Mouse (Mus musculus): ENCODE results near the gene Sox11. TPM values are rescaled to one million over a fixed set of nuclear protein-coding genes. Genes with fewer than 3 reads are reported as not detected.

Gene Sox11
- total RNA-seq, 2 experiments from 2014 or later = 11.0 to 19.4 TPM

DNA sequence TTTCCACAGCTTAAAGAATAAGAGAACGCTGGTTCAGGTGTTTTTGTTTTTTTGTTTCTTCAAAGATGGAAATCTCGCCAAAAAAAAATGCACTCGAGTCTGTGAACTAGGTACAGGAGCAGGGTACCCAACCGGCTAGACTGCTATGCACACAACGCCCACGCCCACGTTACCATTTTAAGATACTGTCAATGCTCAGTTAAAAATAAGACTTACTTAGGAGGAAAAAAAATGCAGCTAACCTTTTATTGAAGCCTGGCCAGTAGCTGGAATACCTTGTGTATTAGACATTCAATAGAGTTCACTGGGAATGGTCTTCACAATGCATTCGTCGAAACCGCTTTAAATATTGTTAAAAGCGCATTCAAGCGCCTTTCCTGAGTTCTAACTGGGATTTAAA is 4.3 kb downstream of the Sox11 start:
- intact Hi-C loops (cut with DNase I) = loop anchor here (2.0 to 10.0 kb wide), 3 partner anchors 203 to 451 kb away; no protein-coding TSS in a partner anchor
- peak in 1 of 2 experiments; percentile 18 for DNase-seq (ENCODE audit: low spot score in 2 of 2)

DNA sequence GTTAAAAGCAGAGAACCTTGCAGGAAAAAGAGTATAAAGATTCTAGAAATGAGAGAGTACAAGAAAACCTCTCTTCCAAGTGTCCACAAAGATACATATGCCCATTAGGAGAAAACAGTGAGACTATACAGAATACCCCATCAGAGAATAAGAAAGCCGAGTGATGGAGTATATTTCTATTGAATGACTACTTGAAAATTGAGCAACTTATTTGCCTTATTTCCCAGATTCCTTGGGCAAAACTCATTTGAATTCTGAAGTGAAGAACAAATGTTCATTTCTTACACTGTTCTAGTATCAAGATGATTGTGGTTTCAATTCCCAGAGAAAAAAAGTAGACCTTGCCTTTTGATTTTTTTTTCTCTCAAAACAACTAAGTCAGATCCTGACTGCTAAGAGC is 4.9 kb downstream of the Sox11 start:
- intact Hi-C loops (cut with DNase I) = loop anchor here (5.0 to 10.0 kb wide), 2 partner anchors 203 to 450 kb away; no protein-coding TSS in a partner anchor
- DNase-seq (ENCODE audit: low spot score in 2 of 2) = no peak

DNA sequence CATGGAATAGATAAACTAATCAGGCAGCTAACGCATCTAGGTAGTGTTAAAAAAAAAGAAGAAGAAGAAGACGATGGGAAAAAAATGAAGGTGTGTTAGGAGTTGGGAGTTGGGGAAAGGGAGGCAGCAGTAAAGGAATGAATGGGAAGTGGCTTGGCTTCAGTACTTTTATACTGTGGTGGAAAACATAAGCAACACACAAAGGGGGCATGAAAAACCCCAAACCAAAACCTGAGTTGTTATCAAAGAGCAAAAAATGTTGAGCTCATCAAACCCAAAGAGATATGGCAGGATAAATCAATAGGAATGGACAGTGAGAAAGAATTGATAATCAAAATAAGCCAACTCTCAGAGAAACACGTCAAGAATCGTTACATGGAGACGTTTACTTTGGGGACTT is 5.6 kb downstream of the Sox11 start:
- intact Hi-C loops (cut with DNase I) = loop anchor here (5.0 to 10.0 kb wide), 2 partner anchors 202 to 450 kb away; no protein-coding TSS in a partner anchor
- DNase-seq (ENCODE audit: low spot score in 2 of 2) = no peak

DNA sequence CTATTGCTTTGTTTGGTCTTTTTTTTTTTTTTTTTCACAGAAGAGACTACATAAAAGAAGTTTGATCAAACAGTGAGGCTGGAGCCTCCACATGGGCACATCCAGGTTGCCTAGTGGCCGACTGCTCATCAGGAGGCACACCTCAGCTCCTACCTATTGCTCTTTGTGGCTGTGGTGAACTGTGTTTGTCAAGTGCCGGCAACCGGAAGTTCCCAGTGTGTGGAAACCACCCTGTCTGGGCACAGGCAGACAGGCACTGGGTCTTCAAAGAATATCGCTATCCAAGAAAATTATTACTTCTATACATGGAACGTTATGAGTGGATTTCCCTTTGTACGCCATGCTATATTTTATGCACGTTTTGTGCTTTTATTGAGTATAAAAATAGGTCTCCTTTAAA is 6.0 kb downstream of the Sox11 start:
- DNase-seq (ENCODE audit: low spot score in 2 of 2) = no peak
- intact Hi-C loops (cut with DNase I) = loop anchor here (5.0 to 10.0 kb wide), 2 partner anchors 202 to 449 kb away; no protein-coding TSS in a partner anchor

DNA sequence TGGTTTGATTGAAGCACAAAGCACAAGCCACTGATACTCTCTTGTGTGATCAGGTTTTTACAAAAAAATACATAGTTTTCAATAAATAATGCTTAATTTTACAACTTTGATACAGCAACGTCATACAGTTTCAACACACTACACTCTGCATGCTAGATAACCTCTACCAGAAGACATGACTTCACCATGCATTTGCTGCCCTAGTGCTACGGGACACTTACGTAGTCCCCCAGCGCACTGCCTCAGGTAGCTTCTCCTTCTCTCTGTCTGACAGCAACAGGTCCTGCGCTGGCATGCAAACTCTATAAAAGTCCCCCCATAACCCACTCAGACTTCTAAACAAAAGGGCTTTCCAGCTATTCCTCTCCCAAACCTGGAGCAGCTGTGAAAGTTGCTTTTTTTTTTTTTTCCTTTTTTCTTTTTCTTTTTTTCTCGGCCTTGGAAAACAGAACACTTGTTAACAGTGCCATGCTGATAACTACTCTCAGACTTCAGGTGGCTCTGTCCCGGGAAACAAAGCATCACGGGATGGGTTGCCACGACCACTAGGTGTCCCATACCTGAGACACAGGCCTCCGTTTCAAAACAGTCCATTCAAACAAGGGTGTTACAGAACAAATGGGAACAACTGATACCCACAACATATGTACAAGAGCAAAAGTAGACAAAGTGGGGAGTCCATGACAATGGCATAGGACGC is 6.9 kb downstream of the Sox11 start:
- no peak for DNase-seq (ENCODE audit: low spot score in 2 of 2)
- intact Hi-C loops (cut with DNase I) = loop anchor here (5.0 to 10.0 kb wide), 2 partner anchors 201 to 448 kb away; no protein-coding TSS in a partner anchor

DNA sequence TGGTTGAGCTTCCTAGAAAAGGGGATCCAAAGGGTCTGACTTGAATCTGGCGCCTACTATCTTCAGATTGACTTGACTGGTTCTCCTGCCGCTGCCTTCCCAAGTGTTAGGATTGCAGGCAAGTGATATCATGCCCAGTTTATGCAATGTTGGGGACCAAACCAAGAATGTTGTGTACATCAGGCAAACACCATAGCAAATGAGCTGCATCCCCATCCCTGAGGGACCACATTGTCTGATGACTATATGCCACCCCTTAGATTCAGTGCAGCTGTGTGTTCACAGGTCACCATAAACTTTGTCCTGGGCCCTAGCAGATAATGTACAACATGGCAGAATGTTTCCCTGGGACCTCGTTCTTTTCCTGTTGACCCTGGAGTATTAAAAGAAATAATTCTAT is 8.8 kb downstream of the Sox11 start:
- intact Hi-C loops (cut with DNase I) = loop anchor here (10.0 kb wide), 1 partner anchor 199 kb away; no protein-coding TSS in a partner anchor
- DNase-seq (ENCODE audit: low spot score in 2 of 2) = no peak

DNA sequence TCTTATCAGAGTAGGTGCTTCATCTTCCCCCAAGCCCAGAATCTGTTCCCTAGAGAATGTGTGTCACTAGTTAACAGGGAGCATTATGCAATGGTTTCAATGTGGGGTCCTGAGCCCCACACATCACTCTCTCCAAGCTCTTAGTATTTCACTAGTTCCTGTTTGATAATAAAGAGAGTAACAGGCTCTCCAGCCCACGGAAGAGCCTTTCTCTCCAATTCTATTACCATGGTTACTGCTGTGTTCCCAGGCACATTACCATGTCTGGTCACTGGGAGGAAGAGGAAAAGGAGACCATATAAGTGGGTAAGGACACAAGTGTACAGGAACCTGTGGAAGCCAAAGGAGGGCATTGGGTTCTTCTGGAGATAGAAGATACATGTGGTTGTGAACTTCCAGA is 19.0 kb downstream of the Sox11 start:
- no peak for DNase-seq (ENCODE audit: low spot score in 2 of 2)
- intact Hi-C loops (cut with DNase I) = no loop called here

DNA sequence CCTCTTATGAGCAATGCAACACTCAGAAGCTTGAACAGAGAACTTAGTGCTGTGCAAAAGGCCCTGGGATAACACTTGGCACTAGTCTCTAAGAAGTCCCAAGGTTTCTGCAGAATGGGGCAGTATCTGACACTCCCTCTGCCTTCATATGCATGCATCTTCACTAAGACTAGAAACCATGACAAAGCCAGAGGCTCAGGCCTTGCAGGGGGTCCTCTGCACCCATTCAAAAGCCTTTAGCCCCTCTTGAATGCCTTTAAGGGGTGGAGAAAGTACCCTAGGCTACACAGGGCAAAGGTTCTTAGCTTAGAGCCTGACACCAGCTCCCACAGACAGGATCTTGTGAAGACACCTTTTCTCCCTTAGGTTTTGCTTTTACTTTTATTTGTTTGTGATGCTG is 21.7 kb downstream of the Sox11 start:
- intact Hi-C loops (cut with DNase I) = no loop called here
- no peak for DNase-seq (ENCODE audit: low spot score in 2 of 2)

DNA sequence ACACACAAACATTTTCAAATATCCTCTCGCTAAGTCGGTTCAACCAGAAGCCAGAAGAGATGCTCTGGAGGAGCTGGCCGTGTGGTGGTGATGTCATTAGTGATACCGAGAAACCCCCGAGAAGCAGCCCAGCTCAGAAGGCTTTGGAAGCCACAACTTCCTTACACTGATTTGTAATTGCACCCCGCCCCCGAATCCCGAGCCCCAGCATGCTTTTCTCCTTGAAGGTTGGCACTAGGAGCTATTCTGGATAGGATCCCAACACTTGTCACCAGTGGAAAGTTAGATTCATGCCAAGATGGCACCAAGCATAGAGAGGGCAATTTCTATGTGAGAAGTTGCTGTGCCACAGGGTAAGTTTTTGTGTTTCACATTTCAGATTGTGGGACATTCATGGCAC is 29.4 kb downstream of the Sox11 start:
- intact Hi-C loops (cut with DNase I) = no loop called here
- no peak for DNase-seq (ENCODE audit: low spot score in 2 of 2)

DNA sequence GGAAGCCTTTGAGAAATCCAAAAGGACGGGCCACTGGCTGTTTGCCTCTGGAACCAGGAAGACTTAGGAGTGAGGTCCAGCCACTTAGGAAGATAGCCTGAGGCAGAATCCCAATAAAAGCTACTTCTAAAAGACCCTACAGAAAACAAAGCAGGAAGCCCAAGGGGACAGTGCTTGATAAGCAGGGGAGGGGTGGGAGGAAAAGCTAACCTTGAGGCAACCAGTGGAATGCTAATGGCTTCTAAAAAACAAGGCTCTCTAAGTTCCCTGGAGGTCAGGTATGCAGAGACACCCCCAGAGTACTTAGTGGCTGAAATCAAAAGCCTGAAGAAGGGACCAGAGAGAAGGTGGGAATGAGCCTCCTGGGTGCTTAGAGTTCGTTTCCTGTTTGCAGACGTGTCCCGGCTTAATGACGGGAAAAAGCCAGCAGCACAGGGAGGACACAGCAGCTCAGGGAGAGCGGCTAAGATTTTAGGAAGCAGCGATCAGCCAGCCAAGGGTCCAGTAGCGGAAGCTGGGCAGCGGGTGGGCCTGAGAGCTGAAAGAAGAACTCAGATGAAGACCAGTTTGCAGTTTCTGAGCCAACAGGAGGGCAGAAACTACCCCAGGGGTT is 30.4 kb downstream of the Sox11 start:
- intact Hi-C loops (cut with DNase I) = no loop called here

DNA sequence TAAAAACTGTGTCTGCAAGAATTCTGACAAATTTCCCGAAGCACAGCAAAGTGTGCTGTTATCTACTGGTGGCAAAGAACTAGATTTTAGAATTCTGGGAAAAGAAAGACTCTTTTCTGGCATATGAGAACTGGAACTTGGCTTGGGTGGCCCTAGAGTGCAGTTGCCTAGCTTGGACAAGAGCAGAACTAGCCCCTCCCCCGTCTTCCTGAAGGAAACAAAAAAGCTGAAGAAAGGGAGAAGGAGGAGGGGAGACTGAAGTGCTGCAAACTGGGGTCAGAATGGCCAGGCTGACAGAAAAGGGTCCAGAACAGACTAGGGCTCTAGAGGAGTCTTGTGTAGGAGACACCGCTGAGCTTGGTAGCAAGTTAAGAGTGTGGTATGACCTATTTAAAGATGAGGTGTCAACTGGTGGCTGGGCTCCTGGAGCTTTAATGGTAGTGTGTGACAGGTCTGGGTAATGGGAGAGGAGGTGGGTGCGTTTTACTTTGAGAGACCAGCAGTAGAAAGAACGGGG is 31.0 kb downstream of the Sox11 start:
- intact Hi-C loops (cut with DNase I) = no loop called here
- DNase-seq (ENCODE audit: low spot score in 2 of 2) = no peak

More for the DNA sequence above, 30.4 kb downstream of the Sox11 start:
- DNase-seq (ENCODE audit: low spot score in 2 of 2) = no peak

DNA sequence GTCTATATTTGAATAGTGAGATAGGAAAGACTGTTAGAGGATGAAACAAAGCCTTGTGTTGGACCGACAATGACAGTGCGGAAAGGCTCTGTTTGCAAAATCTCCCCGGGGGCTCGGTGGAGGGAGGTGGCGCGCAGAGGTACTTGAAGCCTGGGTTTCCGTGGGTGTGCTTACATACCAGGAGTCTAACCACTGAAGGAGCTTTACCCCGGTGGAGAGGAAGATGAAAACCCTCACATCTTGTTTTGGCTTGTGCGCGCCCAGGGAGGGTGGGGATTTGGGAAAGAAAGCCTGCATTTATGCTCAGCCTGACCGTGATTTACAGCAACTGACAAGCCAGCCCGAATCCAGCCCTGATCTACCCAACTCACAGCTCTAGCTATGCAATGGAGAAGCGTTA is 31.7 kb downstream of the Sox11 start:
- intact Hi-C loops (cut with DNase I) = no loop called here
- DNase-seq (ENCODE audit: low spot score in 2 of 2) = no peak

DNA sequence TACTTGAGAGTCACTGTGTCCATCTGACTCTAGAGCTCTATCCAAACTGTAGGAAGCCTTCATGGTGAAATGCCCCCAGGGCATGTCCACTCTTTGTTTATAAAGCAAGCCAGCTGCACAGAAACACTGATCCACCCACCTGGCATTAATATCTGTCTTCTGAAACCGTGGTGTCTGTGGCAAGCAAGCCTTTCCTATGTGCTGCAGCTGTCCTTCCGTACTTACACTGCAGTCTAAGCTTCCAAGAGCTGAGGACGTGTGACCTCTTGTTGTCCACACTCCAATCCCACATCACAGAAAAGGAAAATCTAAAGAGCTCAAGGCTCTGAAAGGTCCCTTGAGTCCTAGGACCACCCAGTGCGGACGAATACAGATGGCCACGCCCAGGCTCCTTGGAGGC is 32.4 kb downstream of the Sox11 start:
- DNase-seq (ENCODE audit: low spot score in 2 of 2) = no peak
- intact Hi-C loops (cut with DNase I) = no loop called here

DNA sequence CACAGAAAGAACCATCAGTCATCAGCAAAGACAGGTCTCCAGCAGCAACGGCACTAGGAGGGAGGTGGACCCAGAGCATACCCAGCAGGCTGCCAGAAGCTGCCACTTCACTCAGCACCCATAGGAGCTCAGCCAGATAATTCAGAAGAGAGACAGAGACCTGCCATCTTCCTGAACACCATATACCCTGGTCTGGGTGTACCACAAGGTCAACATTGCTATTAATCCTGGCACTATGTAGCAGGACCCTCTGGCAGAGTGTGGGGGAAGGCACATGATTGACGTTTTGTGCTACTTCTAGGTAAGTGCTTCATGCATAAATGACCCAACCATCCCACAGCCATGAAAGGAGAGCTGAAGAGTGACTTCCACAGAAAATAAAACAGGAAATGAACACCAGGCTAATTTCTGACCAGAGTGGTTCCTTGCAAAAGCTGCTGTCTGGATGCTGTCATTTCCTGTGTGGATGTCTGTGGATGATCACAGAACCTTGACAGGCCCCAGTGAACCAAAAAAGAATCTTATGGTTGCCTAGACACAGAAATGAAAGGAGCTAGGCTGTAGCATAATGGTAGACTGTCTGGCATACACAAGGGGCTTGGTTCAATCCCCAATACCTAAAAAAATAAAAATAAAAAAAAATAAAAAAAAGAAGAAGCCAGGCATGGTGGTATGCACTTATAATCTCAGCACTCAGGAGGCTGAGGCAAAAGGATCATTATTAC is 37.5 kb downstream of the Sox11 start:
- DNase-seq (ENCODE audit: low spot score in 2 of 2) = no peak
- intact Hi-C loops (cut with DNase I) = no loop called here

DNA sequence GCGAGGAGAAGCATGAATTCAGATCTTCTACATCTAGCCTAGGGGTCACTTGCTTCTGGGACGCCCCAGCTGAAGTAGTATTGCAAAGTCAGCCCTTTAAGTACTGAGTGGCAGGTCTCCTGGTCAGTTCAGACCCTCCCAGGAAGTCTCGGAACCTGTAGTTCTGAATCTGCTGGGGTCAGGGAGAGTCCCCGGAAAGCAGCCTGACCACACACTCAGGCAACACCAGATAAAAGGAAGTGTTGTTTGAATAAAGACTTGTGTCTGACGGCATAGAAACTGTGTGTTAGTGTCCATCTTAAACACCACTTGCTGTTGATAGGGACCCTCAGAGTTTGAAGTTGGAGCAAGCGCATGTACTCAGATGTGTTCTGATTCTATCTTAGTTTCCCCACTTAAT is 39.2 kb downstream of the Sox11 start:
- intact Hi-C loops (cut with DNase I) = no loop called here
- no peak for DNase-seq (ENCODE audit: low spot score in 2 of 2)

DNA sequence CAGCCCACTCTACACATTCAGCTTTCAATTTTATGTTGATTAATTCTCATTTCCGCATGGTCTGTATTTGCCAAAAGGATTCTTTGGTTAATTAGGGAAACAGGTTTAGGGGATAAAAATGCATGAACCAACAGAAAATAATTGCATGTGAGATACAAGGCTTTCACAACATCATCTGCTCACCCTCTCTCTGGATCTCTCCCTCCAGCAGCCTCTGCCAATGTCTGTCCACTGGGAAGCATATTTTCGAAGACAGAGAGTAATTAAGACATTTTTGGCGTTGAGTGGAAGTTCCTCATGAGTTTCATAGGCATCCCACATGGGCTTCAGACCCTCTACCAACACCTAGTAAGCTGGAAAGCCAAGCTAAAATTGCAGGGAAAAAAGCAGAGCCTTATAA is 43.7 kb downstream of the Sox11 start:
- no peak for DNase-seq (ENCODE audit: low spot score in 2 of 2)
- intact Hi-C loops (cut with DNase I) = no loop called here

DNA sequence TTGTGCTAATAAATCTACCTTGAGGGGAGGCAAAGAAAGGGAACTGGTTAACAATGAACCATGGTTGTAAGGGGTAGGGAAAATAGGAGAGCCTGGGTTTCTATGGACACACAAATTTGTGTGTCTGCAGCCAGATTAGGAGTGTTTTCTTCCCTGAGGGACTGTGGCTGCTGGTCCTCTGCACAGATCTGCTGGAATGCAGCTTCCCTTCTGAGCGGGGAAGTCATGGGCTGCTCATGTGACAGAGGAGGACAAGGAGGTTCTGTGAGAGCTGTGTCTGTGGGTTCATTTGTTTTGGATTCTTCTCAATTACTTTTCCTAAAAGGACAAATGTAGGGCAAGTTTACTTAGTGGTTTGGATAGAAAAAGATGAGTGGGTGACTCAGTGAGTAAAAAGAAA is 48.2 kb downstream of the Sox11 start:
- intact Hi-C loops (cut with DNase I) = no loop called here
- DNase-seq (ENCODE audit: low spot score in 2 of 2) = no peak

DNA sequence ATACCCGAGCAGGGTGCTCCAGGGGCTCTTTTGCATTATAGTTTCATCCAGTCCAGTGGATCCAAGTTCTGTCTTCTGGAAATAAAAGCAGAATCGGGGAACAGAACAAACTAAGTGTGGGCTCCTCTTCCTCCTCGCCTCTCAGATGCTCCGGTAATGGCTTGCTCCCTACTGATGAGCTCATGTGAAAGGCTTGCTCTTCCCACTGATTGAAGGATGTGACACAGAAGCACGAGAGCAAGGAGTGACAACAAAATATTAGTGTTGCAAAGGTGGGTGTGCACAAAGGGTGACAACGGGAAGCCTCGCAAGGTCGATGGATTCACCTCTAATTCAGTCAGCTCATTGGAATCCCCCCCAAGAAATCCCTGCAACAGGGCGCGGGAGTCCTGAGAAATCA is 48.6 kb downstream of the Sox11 start:
- no peak for DNase-seq (ENCODE audit: low spot score in 2 of 2)
- intact Hi-C loops (cut with DNase I) = no loop called here

DNA sequence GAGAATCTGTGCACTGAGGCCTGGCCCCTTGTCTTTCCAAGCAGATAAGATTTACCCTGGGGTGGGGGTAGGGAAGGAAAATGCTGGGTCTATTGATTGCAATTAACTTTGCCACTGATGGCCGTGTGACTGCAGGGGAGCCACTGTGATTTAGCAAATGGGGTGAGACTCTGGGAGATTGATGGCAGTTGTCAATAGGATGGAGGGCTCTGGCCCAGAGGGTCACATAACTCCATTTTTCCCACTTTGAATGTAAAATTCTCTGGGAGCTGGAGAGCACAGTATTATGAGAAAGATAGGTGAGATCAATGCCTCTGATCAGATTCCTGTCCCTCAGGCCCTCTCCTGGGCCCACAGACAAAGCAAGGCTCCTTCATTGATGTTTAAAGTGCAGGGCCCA is 49.2 kb downstream of the Sox11 start:
- intact Hi-C loops (cut with DNase I) = no loop called here
- DNase-seq (ENCODE audit: low spot score in 2 of 2) = no peak
